Mouse (Mus musculus) hindbrain, postnatal 0 days (tissue): ENCODE results near the gene Paqr5. TPM values are rescaled to one million over a fixed set of nuclear protein-coding genes. Genes with fewer than 3 reads are reported as not detected.
A peak's percentile ranks its signal among the peaks of the same experiment; 100 is the strongest.

Source experiments
- ATAC-seq: fragments of 200-750 bp; cut with Nextera tagmentation; 2 replicates; pipeline ENCODE4 v1.8.0; 2017; ENCODE audit warnings: mild to moderate bottlenecking, moderate TSS enrichment, moderate library complexity
- DNase-seq: peaks from one replicate; pipeline ENCODE4 v3.0.0-alpha.2; 2015; ENCODE audit warnings: low spot score
- H3K27ac ChIP-seq: fragments of 300-500 bp; sonication (generic); 2 replicates; pipeline ENCODE4 v1.5.1; 2014; ENCODE audit warnings: mild to moderate bottlenecking
- H3K27me3 ChIP-seq: fragments of 300-500 bp; sonication (generic); 2 replicates; pipeline ENCODE4 v1.6.1; 2014; ENCODE audit warnings: low read length, mixed read lengths; ENCODE audit not compliant: insufficient read depth
- H3K36me3 ChIP-seq: fragments of 300-500 bp; sonication (generic); 2 replicates; pipeline ENCODE4 v1.6.1; 2014; ENCODE audit warnings: low read length, mixed read lengths; ENCODE audit not compliant: insufficient read depth
- H3K4me1 ChIP-seq: fragments of 300-500 bp; sonication (generic); 2 replicates; pipeline ENCODE4 v1.6.1; 2014; ENCODE audit warnings: antibody characterized with exemption, low read length, mixed read lengths; ENCODE audit not compliant: insufficient read depth
- H3K4me2 ChIP-seq: fragments of 300-500 bp; sonication (generic); 2 replicates; pipeline ENCODE4 v1.6.1; 2014; ENCODE audit warnings: low read depth, mild to moderate bottlenecking, low read length, moderate library complexity, mixed read lengths
- H3K4me3 ChIP-seq: fragments of 300-500 bp; sonication (generic); 2 replicates; pipeline ENCODE4 v1.5.1; 2014; ENCODE audit warnings: low read length
- H3K9ac ChIP-seq: fragments of 300-500 bp; sonication (generic); replicated peaks from 2 replicates; pipeline ENCODE4 v1.6.1; 2014; ENCODE audit warnings: mild to moderate bottlenecking, low read length, moderate library complexity, mixed read lengths
- H3K9me3 ChIP-seq: fragments of 300-500 bp; sonication (generic); 2 replicates; pipeline ENCODE4 v1.6.1; 2016; ENCODE audit warnings: low read length, mixed read lengths
- CTCF ChIP-seq: IDR thresholded peaks from 2 replicates; pipeline ENCODE4 v1.5.1; 2016; ENCODE audit warnings: antibody characterized with exemption, control low read depth, low read depth
- WGBS: fragments of 180-500 bp; shearing (Covaris S2); extraction: QIAGEN DNeasy Blood & Tissue Kit; methylation state at CpG from one replicate; pipeline ENCODE4 v1.1.7; 2014; 5-methylcytosine and 5-hydroxymethylcytosine counted together
- polyA plus RNA-seq: library from polyadenylated mRNA; unstranded; fragments of >200 nt; fragmentation: Nextera tagmentation; extraction: Ambion mirVana; gene quantifications from 2 replicates; pipeline ENCODE4 v1.2.1, GENCODE M21; 2015
- total RNA-seq: library from RNA; depleted of rRNA; stranded (reverse); fragments of >200 nt; gene quantifications from 2 replicates; pipeline ENCODE4 v1.2.3, GENCODE M21; 2014; rRNA removed

Gene Paqr5
- total and polyA plus RNA-seq, 2 experiments from 2014 or later: 0.16 to 0.80 TPM

DNA sequence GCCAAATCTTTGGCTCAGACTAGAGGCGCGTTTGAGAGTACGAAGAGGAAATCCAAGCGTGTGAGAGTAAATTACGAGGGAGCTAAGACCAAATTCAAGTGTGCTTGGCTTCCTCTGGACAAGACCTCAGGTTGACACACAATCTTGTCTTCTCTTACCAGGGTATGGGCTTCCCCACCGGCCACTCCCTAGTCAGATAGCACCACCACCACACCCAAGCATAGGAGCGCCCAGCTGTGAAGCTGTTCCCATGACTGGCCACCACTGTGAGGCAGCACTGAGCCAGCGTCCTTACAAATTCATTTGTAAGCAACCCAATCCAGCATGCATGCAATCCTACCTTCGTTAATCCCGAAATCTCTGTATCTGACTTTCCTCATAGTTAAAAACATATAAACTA lies 119.7 kb downstream of the Paqr5 start:
- TF ChIP-seq CTCF: peak; percentile 63
- H3K4me3 ChIP-seq: no peak overlapping the region
- H3K4me1 ChIP-seq: peaks cover 9% of the 10 kb centered on the region; the same call in 1 of the 2 replicates
- no peak overlapping the region for H3K27ac ChIP-seq
- H3K9ac ChIP-seq: no peak overlapping the region
- WGBS: 72% methylated on average over 10 of the region's 10 CpGs
- no peak for ATAC-seq
- peak; percentile 43 for DNase-seq
- no peaks in the 10 kb centered on the region for H3K27me3 ChIP-seq
- H3K9me3 ChIP-seq: no peaks in the 10 kb centered on the region
- H3K4me2 ChIP-seq: no peak overlapping the region
- H3K36me3 ChIP-seq: peaks cover 6% of the 10 kb centered on the region

DNA sequence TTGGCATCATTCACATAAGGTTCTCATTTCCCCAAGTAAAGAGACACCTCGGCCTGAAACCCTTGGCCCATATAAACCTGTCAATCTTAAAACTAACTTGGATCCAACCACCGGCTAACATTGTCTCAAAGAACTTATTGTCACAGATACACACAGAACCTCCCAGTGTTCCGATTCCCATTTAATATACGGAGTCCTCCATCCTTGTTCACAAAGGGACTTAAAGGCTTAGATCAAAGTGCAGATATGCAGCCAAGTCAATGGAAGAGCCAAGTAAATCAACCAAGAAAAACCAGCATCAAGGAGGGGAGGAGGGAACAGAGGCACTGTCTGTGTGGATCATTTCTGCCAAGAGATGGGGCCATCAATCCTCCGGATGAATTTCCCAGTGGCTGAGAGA lies 121.1 kb downstream of the Paqr5 start:
- Histone ChIP-seq H3K4me2 (no peak overlapping the region), H3K4me1 (peaks cover 9% of the 10 kb centered on the region; the same call in 1 of the 2 replicates), H3K4me3 (no peak overlapping the region), H3K9me3 (no peaks in the 10 kb centered on the region), H3K36me3 (no peaks in the 10 kb centered on the region), H3K9ac (no peak overlapping the region), H3K27ac (no peak overlapping the region), H3K27me3 (no peaks in the 10 kb centered on the region)
- 59% methylated on average over 5 of the region's 5 CpGs for WGBS
- no peak for TF ChIP-seq CTCF
- DNase-seq (no peak), ATAC-seq (no peak)

DNA sequence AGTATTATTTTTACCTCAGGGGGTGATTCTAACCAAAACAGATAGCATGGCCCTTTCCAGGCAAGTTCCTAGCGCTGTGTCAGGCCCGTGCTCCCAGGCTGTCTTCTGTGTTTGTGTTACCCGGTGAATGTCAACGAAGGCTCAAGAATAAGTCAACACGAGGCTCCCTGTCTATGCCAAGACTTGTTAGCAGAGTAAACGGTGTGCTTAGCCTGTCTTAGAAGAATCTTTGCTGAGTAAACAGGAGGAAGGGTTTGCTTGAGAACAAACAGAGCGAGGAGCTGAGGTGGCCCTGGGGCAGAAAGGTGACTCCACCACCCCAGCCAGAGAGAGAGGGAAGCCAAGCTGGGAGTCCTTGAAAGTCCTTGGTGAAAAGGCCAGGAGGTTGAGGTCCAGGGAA lies 122.5 kb downstream of the Paqr5 start:
- WGBS: 67% methylated on average over 7 of the region's 7 CpGs
- no peaks in the 10 kb centered on the region for H3K36me3 ChIP-seq

More for the DNA sequence above, 122.5 kb downstream of the Paqr5 start:
- ATAC-seq (no peak), DNase-seq (no peak)
- TF ChIP-seq CTCF: no peak
- no peaks in the 10 kb centered on the region for H3K27me3 ChIP-seq
- peaks cover 9% of the 10 kb centered on the region; the same call in 1 of the 2 replicates for H3K4me1 ChIP-seq
- H3K4me3 ChIP-seq: no peak overlapping the region
- no peak overlapping the region for H3K4me2 ChIP-seq
- no peaks in the 10 kb centered on the region for H3K9me3 ChIP-seq
- no peak overlapping the region for H3K9ac ChIP-seq
- no peak overlapping the region for H3K27ac ChIP-seq

Other genes with a start within 250 kb of the Paqr5 start
- gene Rplp1, start 112.3 kb downstream of the Paqr5 start, total RNA-seq: 2,832 and 4,239 TPM in 2 replicates
- 1,070 and 1,080 TPM in 2 replicates for gene Rplp1, start 112.3 kb downstream of the Paqr5 start, polyA plus RNA-seq
- 4.5 and 7.5 TPM in 2 replicates for gene Kif23, start 80.1 kb downstream of the Paqr5 start, total RNA-seq
- 14.7 and 15.5 TPM in 2 replicates for gene Kif23, start 80.1 kb downstream of the Paqr5 start, polyA plus RNA-seq
- 42.1 and 44.5 TPM in 2 replicates for gene Glce, start 95.8 kb upstream of the Paqr5 start, total RNA-seq
- gene Glce, start 95.8 kb upstream of the Paqr5 start, polyA plus RNA-seq: 21.0 and 25.1 TPM in 2 replicates